Comparison of ENCODE assay signal across 10 mouse cellular contexts in genomic region chr10:79864351-79865188, GRCm38 (mm10). TPM values are rescaled to one million over a fixed set of nuclear protein-coding genes. Genes with fewer than 3 reads are reported as not detected.
A peak's percentile ranks its signal among the peaks of the same experiment; 100 is the strongest.
DNase-seq lines count a peak whose midpoint lies in the region; ATAC-seq and TF ChIP-seq lines count a peak whose summit lies in the region.
"Had no signal": no experiment of that assay in that cellular context is flagged by ENCODE, and none has a peak within 500 bp of the region (broad histone marks: within the 10 kb centered on the region; RNA-seq: fewer than 3 reads in every experiment).

No protein-coding gene starts in this region.

- H3K4me3 ChIP-seq in CH12.LX (replicated peaks in 1 of 3; ENCODE audit: low read depth in 2 of 3, low read length in 2 of 3, poor library complexity in 1 of 3): no peak overlapping the region
- peak overlapping the region; percentile 18; the same call in 1 of the 2 replicates for H3K4me3 ChIP-seq in hindbrain, embryonic 10.5 days
- no peak overlapping the region for H3K4me3 ChIP-seq in liver, postnatal 0 days (ENCODE audit: low read depth, low read length)

- intact Hi-C loops in left cerebral cortex, postnatal 36 days (cut with DNase I): no loop called here

- H3K9ac ChIP-seq in CH12.LX (ENCODE audit: insufficient read depth, low read depth): no peak overlapping the region
- H3K9ac ChIP-seq in liver, postnatal 0 days (replicated peaks): no peak overlapping the region

- no peak for TF ChIP-seq EP300 in CH12.LX (IDR thresholded peaks at IDR 0.05; ENCODE audit: low read length)
- no peak for TF ChIP-seq EP300 in liver, postnatal 0 days (IDR thresholded peaks at IDR 0.05; ENCODE audit: low read depth)

- TF ChIP-seq POLR2A in CH12.LX (IDR thresholded peaks at IDR 0.05; ENCODE audit: low read depth, low read length): no peak; the same call in none of the 2 replicates

- peaks cover 11% of the 10 kb centered on the region for H3K79me2 ChIP-seq in CH12.LX (replicated peaks; ENCODE audit: control insufficient read depth, extremely low read depth, insufficient read depth, poor library complexity, severe bottlenecking)

- peak; percentile 30 for DNase-seq in embryo, embryonic 11 days
- DNase-seq in embryo, embryonic 9.5 days (ENCODE audit: extremely low spot score): no peak
- no peak for DNase-seq in CH12.LX (ENCODE audit: extremely low read depth)
- DNase-seq in hindbrain, embryonic 10.5 days (ENCODE audit: low spot score): no peak
- DNase-seq in liver, postnatal 0 days: peak; percentile 19
- no peak for DNase-seq in left cerebral cortex, postnatal 36 days (ENCODE audit: low spot score in 2 of 2)
- DNase-seq in adrenal gland, postnatal 4 days (ENCODE audit: low spot score in 2 of 2): no peak
- DNase-seq in frontal cortex, postnatal 36 days (ENCODE audit: low spot score in 2 of 2): no peak
- DNase-seq: heart, postnatal 4 days had no signal

- TF ChIP-seq CTCF in CH12.LX (conservative IDR thresholded peaks at IDR 0.05 in 1 of 2, IDR thresholded peaks at IDR 0.05 in 1 of 2; ENCODE audit: low read depth in 2 of 2, low read length in 2 of 2): no peak
- TF ChIP-seq CTCF in liver, postnatal 0 days (IDR thresholded peaks at IDR 0.05; ENCODE audit: low read depth): no peak

- H3K36me3 ChIP-seq in CH12.LX (replicated peaks in 1 of 2; ENCODE audit: control insufficient read depth in 1 of 2, insufficient read depth in 1 of 2, low read length in 1 of 2): peaks cover 50 to 75% of the 10 kb centered on the region in 2 experiments
- H3K36me3 ChIP-seq in hindbrain, embryonic 10.5 days: peaks cover 94% of the 10 kb centered on the region
- H3K36me3 ChIP-seq in liver, postnatal 0 days (replicated peaks; ENCODE audit: insufficient read depth, low read length): peaks cover 41% of the 10 kb centered on the region

- no peak overlapping the region for H3K27ac ChIP-seq in CH12.LX (ENCODE audit: insufficient read depth, low read depth)
- H3K27ac ChIP-seq in hindbrain, embryonic 10.5 days: peak overlapping the region; percentile 54
- no peak overlapping the region for H3K27ac ChIP-seq in liver, postnatal 0 days (ENCODE audit: low read depth)

- H3K4me1 ChIP-seq in CH12.LX (ENCODE audit: control insufficient read depth in 1 of 2, insufficient read depth in 2 of 2): peaks cover 0 to 5% of the 10 kb centered on the region in 2 experiments; a peak in 1 of 4 replicates
- peaks cover 37% of the 10 kb centered on the region for H3K4me1 ChIP-seq in hindbrain, embryonic 10.5 days (replicated peaks)
- H3K4me1 ChIP-seq in liver, postnatal 0 days (ENCODE audit: insufficient read depth): no peaks in the 10 kb centered on the region

- no peak overlapping the region for H3K4me2 ChIP-seq in CH12.LX (ENCODE audit: insufficient read depth, low read depth, poor library complexity, severe bottlenecking)
- H3K4me2 ChIP-seq in liver, postnatal 0 days (ENCODE audit: low read depth, low read length): no peak overlapping the region

- dilution Hi-C loops in CH12.LX (cut with MboI; ENCODE audit: extremely low pct_ligation_motif_present, extremely low pct_unique_long_range_greater_than_20kb, low sequenced_read_pairs): no loop called here

- 70% methylated on average over 10 of the region's 10 CpGs for WGBS in hindbrain, embryonic 10.5 days
- WGBS in liver, postnatal 0 days (ENCODE audit: insufficient replicate concordance): 59% methylated on average over 10 of the region's 10 CpGs

- H3K27me3 ChIP-seq in CH12.LX (replicated peaks): no peaks in the 10 kb centered on the region
- no peaks in the 10 kb centered on the region for H3K27me3 ChIP-seq in hindbrain, embryonic 10.5 days (ENCODE audit: insufficient read depth, poor library complexity, severe bottlenecking)
- H3K27me3 ChIP-seq in liver, postnatal 0 days (ENCODE audit: insufficient read depth, low read length): no peaks in the 10 kb centered on the region

- no peak for TF ChIP-seq RAD21 in CH12.LX (IDR thresholded peaks at IDR 0.05; ENCODE audit: low read depth, low read length)

- in situ Hi-C loops in CH12.LX (cut with MboI; ENCODE audit: low pct_ligation_motif_present, low pct_unique_long_range_greater_than_20kb, low sequenced_read_pairs): no loop called here

- no peaks in the 10 kb centered on the region for H3K9me3 ChIP-seq in CH12.LX (replicated peaks; ENCODE audit: low read length)
- no peaks in the 10 kb centered on the region for H3K9me3 ChIP-seq in hindbrain, embryonic 10.5 days
- H3K9me3 ChIP-seq in liver, postnatal 0 days (ENCODE audit: low read length): no peaks in the 10 kb centered on the region

- ATAC-seq in liver, postnatal 0 days: peak; percentile 15
- ATAC-seq: CD4-positive, CD25-positive, alpha-beta regulatory T cell, adult 4 months had no signal

TF ChIP-seq in CH12.LX, 34 proteins besides CTCF, POLR2A, EP300 and RAD21:
- TF ChIP-seq NELFE (IDR thresholded peaks at IDR 0.05; ENCODE audit: low read depth, low read length) (0 out of 2 replicates have a peak, but pooled peaks have one; percentile 18), RCOR1 (conservative IDR thresholded peaks at IDR 0.05; ENCODE audit: low read depth, low read length) (0 out of 2 replicates have a peak, but pooled peaks have one; percentile 65), MXI1 (IDR thresholded peaks at IDR 0.05; ENCODE audit: low read depth, low read length) (0 out of 2 replicates have a peak, but pooled peaks have one; percentile 32), PAX5 (IDR thresholded peaks at IDR 0.05; ENCODE audit: low read length) (no peak), SIN3A (IDR thresholded peaks at IDR 0.05; ENCODE audit: low read length) (0 out of 2 replicates have a peak, but pooled peaks have one; percentile 52), ZMIZ1 (IDR thresholded peaks at IDR 0.05; ENCODE audit: low read depth, low read length) (peak; percentile 77), ELF1 (IDR thresholded peaks at IDR 0.05; ENCODE audit: low read depth, low read length) (no peak)

RNA-seq across cellular contexts. Expression of gene Prtn3, which starts 9.7 kb away (rescaled TPM):
- 0.30 TPM in 1 of 2 replicates, not detected in the other for total RNA-seq in CH12.LX (2012; rRNA removed)
- total RNA-seq in CH12.LX (2014; rRNA removed): not detected in 2 replicates
- polyA plus RNA-seq in CH12.LX (2012; ENCODE audit: insufficient read length, low read depth): 0.39 TPM in 1 of 2 replicates, not detected in the other
- 10.0 and 15.1 TPM in 2 replicates for polyA plus RNA-seq in hindbrain, embryonic 10.5 days (2016; fragmentation: Nextera tagmentation; extraction: Ambion mirVana)
- polyA plus RNA-seq in liver, postnatal 0 days (2015; fragmentation: Nextera tagmentation; extraction: Ambion mirVana): 123 and 127 TPM in 2 replicates
- total RNA-seq in left cerebral cortex, postnatal 36 days (2021): 1 to 10 TPM; 2.2 to 2.4 TPM
- 1 to 10 TPM; 2.2 to 7.0 TPM for total RNA-seq in adrenal gland, postnatal 4 days (2021)
- total RNA-seq: heart, postnatal 4 days had no signal
- polyA plus RNA-seq: CD4-positive, CD25-positive, alpha-beta regulatory T cell, adult 4 months had no signal

RNA-seq across cellular contexts. Expression of gene Plppr3, which starts 9.9 kb away (rescaled TPM):
- total RNA-seq in CH12.LX (2012; rRNA removed) (0.47 and 0.55 TPM in 2 replicates), CH12.LX (2014; rRNA removed) (not detected in 2 replicates)
- 3.4 TPM in 2 replicates for polyA plus RNA-seq in CH12.LX (2012; ENCODE audit: insufficient read length, low read depth)
- 122 and 205 TPM in 2 replicates for polyA plus RNA-seq in hindbrain, embryonic 10.5 days (2016; fragmentation: Nextera tagmentation; extraction: Ambion mirVana)
- polyA plus RNA-seq in liver, postnatal 0 days (2015; fragmentation: Nextera tagmentation; extraction: Ambion mirVana): 2.9 and 4.9 TPM in 2 replicates
- 10 to 100 TPM; 50.4 to 57.1 TPM for total RNA-seq in left cerebral cortex, postnatal 36 days (2021)
- total RNA-seq in adrenal gland, postnatal 4 days (2021): 10 to 100 TPM in 1 of 2 experiments, 1 to 10 TPM in 1; 8.6 to 14.8 TPM

RNA-seq across cellular contexts. Expression of gene Ptbp1, which starts 10.3 kb away (rescaled TPM):
- total RNA-seq in CH12.LX (2012; rRNA removed) (252 and 284 TPM in 2 replicates), CH12.LX (2014; rRNA removed) (261 and 284 TPM in 2 replicates)
- polyA plus RNA-seq in CH12.LX (2012; ENCODE audit: insufficient read length, low read depth): 482 and 497 TPM in 2 replicates
- 288 and 338 TPM in 2 replicates for polyA plus RNA-seq in hindbrain, embryonic 10.5 days (2016; fragmentation: Nextera tagmentation; extraction: Ambion mirVana)
- 55.4 and 59.1 TPM in 2 replicates for polyA plus RNA-seq in liver, postnatal 0 days (2015; fragmentation: Nextera tagmentation; extraction: Ambion mirVana)
- 10 to 100 TPM; 40.2 to 51.9 TPM for total RNA-seq in left cerebral cortex, postnatal 36 days (2021)
- total RNA-seq in adrenal gland, postnatal 4 days (2021): 100 to 1,000 TPM; 344 to 389 TPM

RNA-seq across cellular contexts. Expression of gene Elane, which starts 21.5 kb away (rescaled TPM):
- total RNA-seq in CH12.LX (2012; rRNA removed) (not detected in 2 replicates), CH12.LX (2014; rRNA removed) (not detected in 2 replicates)
- polyA plus RNA-seq in CH12.LX (2012; ENCODE audit: insufficient read length, low read depth): not detected in 2 replicates
- polyA plus RNA-seq in hindbrain, embryonic 10.5 days (2016; fragmentation: Nextera tagmentation; extraction: Ambion mirVana): not detected in 2 replicates
- polyA plus RNA-seq in liver, postnatal 0 days (2015; fragmentation: Nextera tagmentation; extraction: Ambion mirVana): 180 and 207 TPM in 2 replicates
- total RNA-seq in left cerebral cortex, postnatal 36 days (2021): not detected
- 1 to 10 TPM in 1 of 2 experiments, under 1 TPM in 1; 0.92 to 5.7 TPM for total RNA-seq in adrenal gland, postnatal 4 days (2021)
- total RNA-seq: heart, postnatal 4 days had no signal
- polyA plus RNA-seq: CD4-positive, CD25-positive, alpha-beta regulatory T cell, adult 4 months had no signal

RNA-seq across cellular contexts. Expression of gene Cfd, which starts 26.1 kb away (rescaled TPM):
- total RNA-seq in CH12.LX (2012; rRNA removed) (not detected in 2 replicates), CH12.LX (2014; rRNA removed) (not detected in 2 replicates)
- 0.26 TPM in 1 of 2 replicates, not detected in the other for polyA plus RNA-seq in CH12.LX (2012; ENCODE audit: insufficient read length, low read depth)
- not detected in 2 replicates for polyA plus RNA-seq in hindbrain, embryonic 10.5 days (2016; fragmentation: Nextera tagmentation; extraction: Ambion mirVana)
- polyA plus RNA-seq in liver, postnatal 0 days (2015; fragmentation: Nextera tagmentation; extraction: Ambion mirVana): not detected in 2 replicates
- not detected for total RNA-seq in left cerebral cortex, postnatal 36 days (2021)
- 10 to 100 TPM; 13.7 to 25.6 TPM for total RNA-seq in adrenal gland, postnatal 4 days (2021)
- polyA plus RNA-seq: CD4-positive, CD25-positive, alpha-beta regulatory T cell, adult 4 months had no signal

Comparison
In these comparisons a context has a peak if more than half of its experiments do, and no peak if none do; other contexts are left out.
1. DNase-seq: peak in embryo, embryonic 11 days (single experiment) and liver, postnatal 0 days (single experiment); none in embryo, embryonic 9.5 days (single experiment), CH12.LX (single experiment), hindbrain, embryonic 10.5 days (single experiment), left cerebral cortex, postnatal 36 days (0 of 2), adrenal gland, postnatal 4 days (0 of 2) and frontal cortex, postnatal 36 days (0 of 2).
2. RNA of gene Plppr3, which starts 9.9 kb away (total RNA-seq): 50.4 to 57.1 TPM in left cerebral cortex, postnatal 36 days and 8.6 to 14.8 TPM in adrenal gland, postnatal 4 days; 0.47 to 0.55 TPM in CH12.LX; every median in the first group is over 4 times any median in the second.
3. RNA of gene Ptbp1, which starts 10.3 kb away (total RNA-seq): 344 to 389 TPM in adrenal gland, postnatal 4 days and 252 to 284 TPM in CH12.LX; 40.2 to 51.9 TPM in left cerebral cortex, postnatal 36 days; every median in the first group is over 4 times any median in the second.